Mouse (Mus musculus) layer of hippocampus, postnatal 25 days (tissue): ENCODE measurements around the gene Xpc. TPM values are rescaled to one million over a fixed set of nuclear protein-coding genes. Genes with fewer than 3 reads are reported as not detected.
"Not testable (repeated sequence)": the region's sequence is repeated elsewhere in the genome, so short reads cannot be mapped to it uniquely, and the experiment has no call there.

Source experiments
- DNase-seq, 2 experiments: peaks; one replicate each; pipeline ENCODE4 v3.0.0; 2022; ENCODE audit warnings: mixed read lengths in 2 of 2, low spot score in 1 of 2; ENCODE audit errors: extremely low spot score in 1 of 2
- total RNA-seq, 2 experiments: library from RNA; stranded (reverse); gene quantifications; 2 replicates each; pipeline ENCODE4 v1.2.3; 2021

The Xpc gene
- total RNA-seq, 2 experiments from 2014 or later, result 12.6 to 14.2 TPM

- peak in 1 of 2 experiments; percentile 15 for DNase-seq
Measured at GRCm38 (mm10) chr6:91473805-91474440, 41.8 kb downstream of the Xpc start.

- peak; percentile 91 to 95 for DNase-seq
Measured at GRCm38 (mm10) chr6:91472868-91473804, 42.6 kb downstream of the Xpc start, which contains the start of the genes Chchd4 and Tmem43. Chchd4 (minus strand) TSS chr6:91473546. Tmem43 (plus strand) TSS chr6:91473703.

GRCm38 (mm10) chr6:91472319-91472718 is 43.4 kb downstream of the Xpc start:
- no peak for DNase-seq

GRCm38 (mm10) chr6:91471427-91471826 is 44.3 kb downstream of the Xpc start:
- DNase-seq, result not testable (repeated sequence)

- DNase-seq, result no peak
Measured at GRCm38 (mm10) chr6:91470712-91471111, 45.0 kb downstream of the Xpc start.

GRCm38 (mm10) chr6:91467106-91467505 is 48.6 kb downstream of the Xpc start:
- no peak for DNase-seq

GRCm38 (mm10) chr6:91465756-91466155 is 49.9 kb downstream of the Xpc start:
- DNase-seq, result no peak

GRCm38 (mm10) chr6:91459471-91459870 is 56.2 kb downstream of the Xpc start:
- DNase-seq, result no peak

GRCm38 (mm10) chr6:91454546-91454945 is 61.1 kb downstream of the Xpc start:
- DNase-seq, result no peak

GRCm38 (mm10) chr6:91452056-91452455 is 63.6 kb downstream of the Xpc start:
- no peak for DNase-seq

- no peak for DNase-seq
Measured at GRCm38 (mm10) chr6:91449472-91450225, 66.0 kb downstream of the Xpc start.

- no peak for DNase-seq
Measured at GRCm38 (mm10) chr6:91445316-91445715, 70.4 kb downstream of the Xpc start.

- DNase-seq, result no peak
Measured at GRCm38 (mm10) chr6:91441145-91441662, 74.5 kb downstream of the Xpc start.

- DNase-seq, result peak; percentile 98
Measured at GRCm38 (mm10) chr6:91440474-91441144, 75.1 kb downstream of the Xpc start.

Other genes starting within 250 kb of the Xpc start
- 10 to 100 TPM; 22.4 to 30.8 TPM for gene Wnt7a, start 104.5 kb downstream of the Xpc start, total RNA-seq
- gene Chchd4, start 42.3 kb downstream of the Xpc start, total RNA-seq, result 10 to 100 TPM; 18.9 to 19.7 TPM
- gene Tmem43, start 42.2 kb downstream of the Xpc start, total RNA-seq, result 10 to 100 TPM; 30.8 to 32.0 TPM
- 10 to 100 TPM; 35.8 to 38.4 TPM for gene Lsm3, start within 50 bp of the Xpc start, total RNA-seq
- 100 to 1,000 TPM; 104 to 168 TPM for gene Slc6a6, start 168.2 kb upstream of the Xpc start, total RNA-seq